Mouse (Mus musculus) cerebellum, adult 2 months (tissue): ENCODE data around the gene Pifo. TPM values are rescaled to one million over a fixed set of nuclear protein-coding genes. Genes with fewer than 3 reads are reported as not detected.
A peak's percentile ranks its signal among the peaks of the same experiment; 100 is the strongest.
"Not testable (repeated sequence)": the region's sequence is repeated elsewhere in the genome, so short reads cannot be mapped to it uniquely, and the experiment has no call there.

Source experiments
- DNase-seq, 2 experiments: peaks; one replicate each; pipeline ENCODE4 v3.0.0; 2021
- H3K27ac ChIP-seq: fragments of 200-500 bp; 2 replicates; pipeline ENCODE4 v1.5.1; 2012; ENCODE audit warnings: low read length, control low read depth, inconsistent platforms; ENCODE audit not compliant: insufficient read depth
- H3K27me3 ChIP-seq: fragments of 200-500 bp; 2 replicates; pipeline ENCODE4 v1.6.1; 2012; ENCODE audit warnings: inconsistent platforms, mild to moderate bottlenecking, low read length, moderate library complexity; ENCODE audit not compliant: control insufficient read depth, insufficient read depth
- H3K4me1 ChIP-seq: fragments of 200-500 bp; 2 replicates; pipeline ENCODE4 v1.6.1; 2011; ENCODE audit warnings: low read length; ENCODE audit not compliant: control insufficient read depth, insufficient read depth
- H3K4me3 ChIP-seq: fragments of 200-500 bp; replicated peaks from 2 replicates; pipeline ENCODE3; 2011; ENCODE audit warnings: mild to moderate bottlenecking, low read depth, low read length, control low read depth; ENCODE audit not compliant: insufficient read depth
- CTCF ChIP-seq: fragments of 200-500 bp; IDR thresholded peaks from 2 replicates; pipeline ENCODE4 v1.5.1; 2011; ENCODE audit warnings: low read depth, mild to moderate bottlenecking, control low read depth, low read length, moderate library complexity, borderline replicate concordance; ENCODE audit not compliant: insufficient read depth
- POLR2A ChIP-seq: fragments of 200-500 bp; IDR thresholded peaks from 2 replicates; pipeline ENCODE4 v1.6.1; 2011; ENCODE audit warnings: low read length, control low read depth, borderline replicate concordance; ENCODE audit not compliant: insufficient read depth
- WGBS: fragments of 180-500 bp; shearing (Covaris S2); methylation state at CpG from one replicate; pipeline ENCODE4 v1.1.7; 2018; 5-methylcytosine and 5-hydroxymethylcytosine counted together
- polyA plus RNA-seq: library from polyadenylated mRNA; depleted of rRNA; stranded (reverse); fragments of >200 nt; gene quantifications from 2 replicates; pipeline ENCODE4 v1.2.3, GENCODE M21; 2012; rRNA removed

Gene Pifo
- 1.2 and 1.8 TPM in 2 replicates for polyA plus RNA-seq

GRCm38 (mm10) chr3:106014546-106014945, at the start of gene Pifo:
Gene Pifo (minus strand): TSS chr3:106014646.
- no peaks in the 10 kb centered on the region for H3K27me3 ChIP-seq
- WGBS = 84% methylated on average over 2 of the region's 2 CpGs
- DNase-seq = no peak
- H3K27ac ChIP-seq = no peak within 1 kb of the TSS
- no peaks in the 10 kb centered on the region for H3K4me1 ChIP-seq
- no peak within 1 kb of the TSS for H3K4me3 ChIP-seq
- TF ChIP-seq CTCF = no peak
- no peak for TF ChIP-seq POLR2A

GRCm38 (mm10) chr3:106057966-106058365, 43.5 kb upstream of the Pifo start:
- no peak overlapping the region for H3K4me3 ChIP-seq
- H3K4me1 ChIP-seq = no peaks in the 10 kb centered on the region
- no peak overlapping the region for H3K27ac ChIP-seq
- peak; percentile 42 to 62 for DNase-seq
- 16% methylated on average over 3 of the region's 3 CpGs for WGBS
- no peak for TF ChIP-seq CTCF
- TF ChIP-seq POLR2A = no peak
- H3K27me3 ChIP-seq = no peaks in the 10 kb centered on the region

- H3K4me3 ChIP-seq = no peak overlapping the region
- no peak for DNase-seq
- TF ChIP-seq CTCF (no peak), POLR2A (no peak)
- H3K27me3 ChIP-seq = no peaks in the 10 kb centered on the region
- no peaks in the 10 kb centered on the region for H3K4me1 ChIP-seq
- H3K27ac ChIP-seq = no peak overlapping the region
- 75% methylated on average over 18 of the region's 18 CpGs for WGBS
Measured at GRCm38 (mm10) chr3:106051896-106052295, 37.5 kb upstream of the Pifo start.

- Histone ChIP-seq H3K4me3 (no peak overlapping the region), H3K4me1 (no peaks in the 10 kb centered on the region), H3K27ac (no peak overlapping the region), H3K27me3 (no peaks in the 10 kb centered on the region)
- WGBS = 98% methylated on average over 2 of the region's 2 CpGs
- DNase-seq = no peak
- TF ChIP-seq CTCF (no peak), POLR2A (no peak)
Measured at GRCm38 (mm10) chr3:106040306-106040705, 25.9 kb upstream of the Pifo start.

GRCm38 (mm10) chr3:106032781-106033180, 18.3 kb upstream of the Pifo start, which contains the start of gene Chil5:
Gene Chil5 (minus strand): TSS chr3:106032814.
- peak in 1 of 2 experiments; percentile 75 for DNase-seq
- H3K4me1 ChIP-seq = no peaks in the 10 kb centered on the region
- H3K27ac ChIP-seq = no peak within 1 kb of the TSS
- H3K27me3 ChIP-seq = no peaks in the 10 kb centered on the region
- H3K4me3 ChIP-seq = no peak within 1 kb of the TSS
- WGBS = 13% methylated on average over 1 of the region's 1 CpGs
- TF ChIP-seq POLR2A (no peak), CTCF (no peak)

GRCm38 (mm10) chr3:106024135-106024534, 9.7 kb upstream of the Pifo start:
- Histone ChIP-seq H3K27me3 (no peaks in the 10 kb centered on the region), H3K4me1 (no peaks in the 10 kb centered on the region), H3K4me3 (no peak overlapping the region), H3K27ac (no peak overlapping the region)
- TF ChIP-seq POLR2A (no peak), CTCF (no peak)
- no peak for DNase-seq
- 94% methylated on average over 2 of the region's 2 CpGs for WGBS

GRCm38 (mm10) chr3:106021840-106022239, 7.4 kb upstream of the Pifo start:
- Histone ChIP-seq H3K27ac (no peak overlapping the region), H3K4me1 (no peaks in the 10 kb centered on the region), H3K27me3 (no peaks in the 10 kb centered on the region), H3K4me3 (no peak overlapping the region)
- peak in 1 of 2 experiments; percentile 19 for DNase-seq
- no peak for TF ChIP-seq POLR2A
- TF ChIP-seq CTCF = peak; percentile 45; the same call in 1 of the 2 replicates

GRCm38 (mm10) chr3:106003360-106003759, 11.1 kb downstream of the Pifo start:
- not testable (repeated sequence) for H3K4me3 ChIP-seq, H3K27ac ChIP-seq, H3K27me3 ChIP-seq, H3K4me1 ChIP-seq, DNase-seq
- 56% methylated on average over 10 of the region's 10 CpGs for WGBS
